Mouse (Mus musculus): ENCODE data around the gene Bcat2. TPM values are rescaled to one million over a fixed set of nuclear protein-coding genes. Genes with fewer than 3 reads are reported as not detected.

The Bcat2 gene
- polyA plus RNA-seq, 1 experiment: 111 TPM

GRCm38 (mm10) chr7:45626571-45627076 is 56.7 kb downstream of the Bcat2 start:
- DNase-seq (ENCODE audit: low read depth): no peak

GRCm38 (mm10) chr7:45627261-45627660 is 57.3 kb downstream of the Bcat2 start, which contains the start of gene Rasip1:
Gene Rasip1 (plus strand): TSS chr7:45627488.
- DNase-seq (ENCODE audit: low read depth): no peak

DNA sequence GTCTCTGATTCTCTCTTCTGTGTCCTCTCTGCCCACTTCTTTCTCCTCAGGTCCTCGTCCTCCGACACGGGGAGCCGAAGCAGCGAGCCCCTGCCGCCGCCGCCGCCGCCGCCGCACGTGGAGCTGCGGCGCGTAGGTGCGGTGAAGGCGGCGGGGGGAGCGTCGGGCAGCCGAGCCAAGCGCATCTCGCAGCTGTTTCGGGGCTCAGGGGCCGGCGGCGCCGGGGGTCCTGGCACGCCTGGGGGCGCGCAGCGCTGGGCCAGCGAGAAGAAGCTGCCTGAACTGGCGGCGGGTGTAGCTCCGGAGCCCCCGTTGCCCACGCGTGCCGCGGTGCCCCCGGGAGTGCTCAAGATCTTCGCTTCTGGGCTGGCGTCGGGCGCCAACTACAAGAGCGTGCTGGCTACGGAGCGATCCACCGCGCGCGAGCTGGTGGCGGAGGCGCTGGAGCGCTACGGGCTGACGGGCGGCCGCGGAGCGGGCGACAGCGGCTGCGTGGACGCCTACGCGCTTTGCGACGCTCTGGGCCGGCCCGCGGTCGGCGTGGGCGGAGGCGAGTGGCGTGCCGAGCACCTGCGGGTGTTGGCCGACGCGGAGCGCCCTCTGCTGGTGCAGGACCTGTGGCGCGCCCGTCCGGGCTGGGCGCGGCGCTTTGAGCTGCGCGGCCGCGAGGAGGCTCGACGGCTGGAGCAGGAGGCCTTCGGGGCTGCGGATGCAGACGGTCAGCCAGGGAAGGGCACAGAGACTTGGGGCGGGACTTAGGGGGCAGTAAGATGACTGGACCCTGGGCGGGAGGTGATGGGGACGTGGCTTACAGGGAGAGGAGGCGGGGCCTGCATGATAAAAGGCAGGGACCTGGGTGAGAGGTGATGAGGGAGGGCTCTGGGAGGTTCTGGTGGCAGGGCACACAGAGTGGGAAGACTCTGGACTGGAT is 58.7 kb downstream of the Bcat2 start:
- DNase-seq (ENCODE audit: low read depth): no peak

DNA sequence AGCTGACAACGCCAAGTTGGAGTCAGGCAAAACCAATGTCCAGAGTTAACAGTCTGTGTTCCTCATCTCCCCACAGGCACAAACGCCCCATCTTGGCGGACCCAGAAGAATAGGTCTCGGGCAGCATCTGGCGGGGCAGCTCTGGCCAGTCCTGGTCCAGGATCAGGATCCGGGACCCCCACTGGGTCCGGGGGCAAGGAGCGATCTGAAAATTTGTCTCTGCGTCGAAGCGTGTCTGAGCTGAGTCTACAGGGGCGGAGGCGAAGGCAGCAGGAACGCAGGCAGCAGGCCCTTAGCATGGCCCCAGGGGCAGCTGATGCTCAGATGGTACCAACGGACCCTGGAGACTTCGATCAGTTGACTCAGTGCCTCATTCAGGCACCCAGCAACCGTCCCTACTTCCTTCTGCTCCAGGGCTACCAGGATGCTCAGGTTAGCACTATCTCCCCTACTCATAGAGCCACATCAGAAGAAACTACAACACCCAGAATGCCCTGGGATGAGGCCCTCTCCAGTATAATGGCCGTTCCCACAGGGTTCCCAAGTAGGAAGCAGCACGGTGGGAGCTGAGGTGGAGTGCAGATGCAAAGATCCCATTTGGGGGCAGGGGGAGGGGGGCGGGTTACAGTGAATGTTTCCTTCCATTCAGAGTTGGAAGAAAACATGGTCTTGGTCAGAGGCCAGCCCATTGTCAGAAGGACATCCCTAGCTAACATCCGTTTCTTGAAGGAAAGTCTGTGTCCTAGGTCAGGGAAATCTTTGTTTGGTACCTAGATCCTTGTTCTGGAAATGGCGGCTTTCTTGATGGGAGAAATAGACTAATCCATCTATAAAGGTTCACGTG is 60.3 kb downstream of the Bcat2 start:
- no peak for DNase-seq (ENCODE audit: low read depth)

DNA sequence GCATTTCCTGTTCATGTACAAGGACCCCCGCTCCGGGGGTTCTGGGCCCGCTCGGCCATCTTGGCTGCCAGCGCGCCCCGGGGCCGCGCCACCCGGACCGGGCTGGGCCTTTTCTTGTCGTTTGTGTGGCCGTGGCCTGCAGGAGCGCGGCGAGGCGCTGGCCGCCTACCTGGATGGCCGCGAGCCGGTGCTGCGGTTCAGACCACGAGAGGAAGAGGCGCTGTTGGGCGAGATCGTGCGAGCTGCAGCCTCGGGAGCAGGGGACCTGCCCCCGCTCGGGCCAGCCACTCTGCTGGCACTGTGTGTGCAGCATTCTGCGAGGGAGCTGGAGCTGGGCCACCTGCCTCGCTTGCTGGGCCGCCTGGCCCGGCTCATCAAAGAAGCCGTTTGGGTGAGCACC is 62.5 kb downstream of the Bcat2 start:
- no peak for DNase-seq (ENCODE audit: low read depth)

DNA sequence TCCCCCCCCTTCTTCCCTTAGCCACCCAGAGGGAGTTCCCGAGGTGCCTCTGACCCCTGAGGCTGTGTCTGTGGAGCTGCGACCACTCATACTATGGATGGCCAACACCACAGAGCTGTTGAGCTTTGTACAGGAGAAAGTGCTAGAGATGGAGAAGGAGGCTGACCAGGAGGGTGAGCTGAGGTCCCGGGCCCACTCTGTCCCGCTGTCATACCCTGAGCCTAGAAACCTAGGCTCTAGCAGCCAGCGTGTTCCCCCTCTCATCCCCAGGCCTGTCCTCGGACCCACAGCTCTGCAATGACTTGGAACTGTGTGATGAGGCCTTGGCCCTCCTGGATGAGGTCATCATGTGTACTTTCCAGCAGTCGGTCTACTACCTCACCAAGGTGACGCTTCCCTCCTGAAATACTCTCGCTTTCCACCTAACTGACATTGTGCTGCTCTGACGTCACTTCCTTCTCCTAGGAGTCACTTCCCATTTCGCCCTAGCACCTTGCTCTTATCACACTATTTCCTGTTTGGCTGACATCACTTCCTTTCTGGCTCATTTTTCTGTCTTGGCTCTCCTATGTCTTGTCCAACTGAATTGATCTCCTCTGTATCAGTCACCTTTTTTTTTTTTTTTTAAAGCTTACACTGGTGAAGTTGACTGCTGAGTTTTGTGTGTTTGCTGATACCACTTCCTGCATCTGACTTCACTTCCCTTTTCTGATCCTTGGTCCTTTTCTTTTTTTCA is 65.2 kb downstream of the Bcat2 start:
- no peak for DNase-seq (ENCODE audit: low read depth)

DNA sequence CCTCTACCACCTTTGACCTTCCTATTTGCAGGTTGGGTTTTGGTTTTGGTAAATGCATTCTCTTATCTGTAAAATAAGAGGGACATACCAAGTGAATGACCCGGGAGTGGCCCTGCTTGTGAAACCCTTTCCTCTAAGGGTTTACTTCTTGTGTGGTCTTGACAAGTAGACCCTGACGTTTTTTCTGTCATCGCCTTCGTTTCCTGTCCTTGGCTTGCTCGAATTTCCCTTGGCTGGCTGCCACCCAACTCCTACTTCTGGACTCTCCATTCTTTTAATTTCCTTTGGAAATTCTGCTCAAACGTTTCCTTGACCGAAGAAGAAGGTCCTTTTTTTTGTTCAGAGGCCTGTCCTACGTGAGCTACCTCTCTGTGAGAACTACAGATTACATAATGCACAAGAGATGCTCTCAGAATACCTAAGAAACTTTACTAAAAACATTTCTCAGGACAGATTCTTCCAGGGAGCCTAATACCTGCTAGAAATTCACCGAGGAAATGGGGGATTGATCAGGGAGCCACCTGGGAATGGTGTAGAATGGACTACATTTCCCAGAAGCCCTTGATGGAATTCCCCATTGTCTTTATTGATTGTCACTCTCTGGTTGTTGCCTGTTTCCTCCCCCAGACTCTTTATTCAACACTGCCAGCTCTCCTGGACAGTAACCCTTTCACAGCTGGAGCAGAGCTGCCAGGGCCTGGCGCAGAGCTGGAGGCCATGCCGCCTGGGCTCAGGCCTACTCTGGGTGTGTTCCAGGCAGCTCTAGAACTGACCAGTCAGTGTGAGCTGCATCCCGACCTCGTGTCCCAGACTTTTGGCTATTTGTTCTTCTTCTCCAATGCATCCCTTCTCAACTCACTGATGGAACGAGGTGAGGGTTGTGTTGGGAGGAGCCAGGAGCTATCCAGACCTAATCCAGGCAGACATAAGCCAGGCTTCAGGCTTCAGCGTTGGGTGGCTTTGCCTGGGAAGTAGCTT is 66.0 kb downstream of the Bcat2 start:
- DNase-seq (ENCODE audit: low read depth): no peak

GRCm38 (mm10) chr7:45637710-45638109 is 67.8 kb downstream of the Bcat2 start:
- DNase-seq (ENCODE audit: low read depth): no peak

DNA sequence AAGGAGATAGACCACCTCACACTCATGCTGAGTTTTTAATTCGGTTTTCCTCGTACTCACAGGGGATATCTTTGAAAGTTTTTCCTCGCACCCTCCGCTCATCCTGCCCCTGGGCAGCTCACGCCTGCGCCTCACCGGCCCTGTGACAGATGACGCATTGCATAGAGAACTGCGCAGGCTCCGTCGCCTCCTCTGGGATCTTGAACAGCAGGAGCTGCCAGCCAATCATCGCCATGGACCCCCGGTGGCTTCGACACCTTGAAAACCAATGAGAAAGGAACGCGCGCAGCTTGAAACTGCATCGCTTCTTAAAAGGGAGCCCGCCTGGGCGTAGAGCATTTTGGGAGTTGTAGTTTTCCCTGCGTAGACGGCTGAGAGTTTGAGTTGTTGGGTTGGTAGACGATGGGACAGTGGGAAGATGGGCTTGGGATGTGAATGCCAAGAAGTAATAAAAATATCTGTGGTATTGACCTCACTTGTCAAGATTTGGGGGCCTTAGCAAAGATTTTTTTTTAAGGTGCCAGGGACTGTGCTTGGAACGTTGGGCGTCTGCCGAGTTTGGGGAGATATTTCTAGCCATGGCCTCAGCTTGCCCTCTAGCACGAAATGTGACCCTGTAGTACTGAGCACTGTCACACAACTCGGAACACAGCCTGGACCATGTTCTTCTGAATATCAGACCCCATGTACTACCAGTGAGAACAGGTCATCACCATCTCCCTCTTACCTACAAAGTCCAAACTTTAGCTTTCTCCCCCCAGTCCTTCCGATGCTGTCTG is 68.9 kb downstream of the Bcat2 start:
- DNase-seq (ENCODE audit: low read depth): no peak

Other genes with a start within 250 kb of the Bcat2 start
- gene Trpm4, start 236.4 kb upstream of the Bcat2 start, polyA plus RNA-seq (2012; rRNA removed): 41.6 and 48.8 TPM in 2 replicates
- gene Hrc, start 234.9 kb upstream of the Bcat2 start, polyA plus RNA-seq (2012; rRNA removed): 0.42 and 0.48 TPM in 2 replicates
- gene Ppfia3, start 203.1 kb upstream of the Bcat2 start, polyA plus RNA-seq (2012; rRNA removed): 3.0 and 3.1 TPM in 2 replicates
- gene Lin7b, start 199.6 kb upstream of the Bcat2 start, polyA plus RNA-seq (2012; rRNA removed): 5.7 and 7.2 TPM in 2 replicates
- gene Snrnp70, start 174.4 kb upstream of the Bcat2 start, polyA plus RNA-seq (2012; rRNA removed): 216 and 217 TPM in 2 replicates
- 0.27 and 0.28 TPM in 2 replicates for gene Kcna7, start 164.5 kb upstream of the Bcat2 start, polyA plus RNA-seq (2012; rRNA removed)
- gene Ntf5, start 156.5 kb upstream of the Bcat2 start, polyA plus RNA-seq (2012; rRNA removed): 1.8 and 2.6 TPM in 2 replicates
- gene Lhb, start 149.3 kb upstream of the Bcat2 start, polyA plus RNA-seq (2012; rRNA removed): 0.80 and 2.1 TPM in 2 replicates
- gene Gys1, start 135.3 kb upstream of the Bcat2 start, polyA plus RNA-seq (2012; rRNA removed): 75.3 and 76.4 TPM in 2 replicates
- 46.0 and 47.8 TPM in 2 replicates for gene Ruvbl2, start 132.1 kb upstream of the Bcat2 start, polyA plus RNA-seq (2012; rRNA removed)
- gene Ftl1, start 110.3 kb upstream of the Bcat2 start, polyA plus RNA-seq (2012; rRNA removed): 2,754 and 3,247 TPM in 2 replicates
- gene Bax, start 103.3 kb upstream of the Bcat2 start, polyA plus RNA-seq (2012; rRNA removed): 92.8 and 104 TPM in 2 replicates
- gene Tulp2, start 88.3 kb upstream of the Bcat2 start, polyA plus RNA-seq (2012; rRNA removed): 2.5 and 2.6 TPM in 2 replicates
- gene Gm45808, start 83.3 kb upstream of the Bcat2 start, polyA plus RNA-seq (2012; rRNA removed): 1.2 and 6.9 TPM in 2 replicates
- 15.6 and 16.4 TPM in 2 replicates for gene Dhdh, start 81.3 kb upstream of the Bcat2 start, polyA plus RNA-seq (2012; rRNA removed)
- 540 and 702 TPM in 2 replicates for gene Nucb1, start 59.7 kb upstream of the Bcat2 start, polyA plus RNA-seq (2012; rRNA removed)
- 19.6 and 24.0 TPM in 2 replicates for gene Ppp1r15a, start 43.9 kb upstream of the Bcat2 start, polyA plus RNA-seq (2012; rRNA removed)
- 13.5 and 13.9 TPM in 2 replicates for gene Plekha4, start 43.8 kb upstream of the Bcat2 start, polyA plus RNA-seq (2012; rRNA removed)
- gene Hsd17b14, start 15.3 kb upstream of the Bcat2 start, polyA plus RNA-seq (2012; rRNA removed): 2.6 and 6.3 TPM in 2 replicates
- gene Fgf21, start 45.3 kb downstream of the Bcat2 start, polyA plus RNA-seq (2012; rRNA removed): 2.0 TPM in 2 replicates
- 24.1 and 36.6 TPM in 2 replicates for gene Fut1, start 47.1 kb downstream of the Bcat2 start, polyA plus RNA-seq (2012; rRNA removed)
- gene Izumo1, start 51.7 kb downstream of the Bcat2 start, polyA plus RNA-seq (2012; rRNA removed): 0.58 and 0.75 TPM in 2 replicates
- 24.9 and 25.9 TPM in 2 replicates for gene Rasip1, start 57.3 kb downstream of the Bcat2 start, polyA plus RNA-seq (2012; rRNA removed)
- 6.1 and 7.7 TPM in 2 replicates for gene Mamstr, start 69.8 kb downstream of the Bcat2 start, polyA plus RNA-seq (2012; rRNA removed)
- 1.1 and 2.9 TPM in 2 replicates for gene Fut2, start 96.2 kb downstream of the Bcat2 start, polyA plus RNA-seq (2012; rRNA removed)
- gene Ntn5, start 113.9 kb downstream of the Bcat2 start, polyA plus RNA-seq (2012; rRNA removed): 0.85 and 2.7 TPM in 2 replicates
- gene Sec1, start 124.2 kb downstream of the Bcat2 start, polyA plus RNA-seq (2012; rRNA removed): 1.7 and 2.8 TPM in 2 replicates
- gene Car11, start 129.7 kb downstream of the Bcat2 start, polyA plus RNA-seq (2012; rRNA removed): 9.1 and 11.8 TPM in 2 replicates
- 31.0 and 50.0 TPM in 2 replicates for gene Dbp, start 134.9 kb downstream of the Bcat2 start, polyA plus RNA-seq (2012; rRNA removed)
- 1,223 and 1,429 TPM in 2 replicates for gene Rpl18, start 145.3 kb downstream of the Bcat2 start, polyA plus RNA-seq (2012; rRNA removed)
- gene Sphk2, start 147.8 kb downstream of the Bcat2 start, polyA plus RNA-seq (2012; rRNA removed): 50.0 and 52.1 TPM in 2 replicates
- 2.6 and 2.7 TPM in 2 replicates for gene Fam83e, start 151.1 kb downstream of the Bcat2 start, polyA plus RNA-seq (2012; rRNA removed)
- 0.93 and 1.3 TPM in 2 replicates for gene Spaca4, start 155.7 kb downstream of the Bcat2 start, polyA plus RNA-seq (2012; rRNA removed)
- 2.7 and 3.6 TPM in 2 replicates for gene Lmtk3, start 213.6 kb downstream of the Bcat2 start, polyA plus RNA-seq (2012; rRNA removed)
- 22.6 and 37.0 TPM in 2 replicates for gene Sult2b1, start 214.5 kb downstream of the Bcat2 start, polyA plus RNA-seq (2012; rRNA removed)
- gene Cyth2, start 244.4 kb downstream of the Bcat2 start, polyA plus RNA-seq (2012; rRNA removed): 51.1 and 56.9 TPM in 2 replicates